18 mouse cellular contexts compared by ENCODE assay signal in the genomic region with DNA sequence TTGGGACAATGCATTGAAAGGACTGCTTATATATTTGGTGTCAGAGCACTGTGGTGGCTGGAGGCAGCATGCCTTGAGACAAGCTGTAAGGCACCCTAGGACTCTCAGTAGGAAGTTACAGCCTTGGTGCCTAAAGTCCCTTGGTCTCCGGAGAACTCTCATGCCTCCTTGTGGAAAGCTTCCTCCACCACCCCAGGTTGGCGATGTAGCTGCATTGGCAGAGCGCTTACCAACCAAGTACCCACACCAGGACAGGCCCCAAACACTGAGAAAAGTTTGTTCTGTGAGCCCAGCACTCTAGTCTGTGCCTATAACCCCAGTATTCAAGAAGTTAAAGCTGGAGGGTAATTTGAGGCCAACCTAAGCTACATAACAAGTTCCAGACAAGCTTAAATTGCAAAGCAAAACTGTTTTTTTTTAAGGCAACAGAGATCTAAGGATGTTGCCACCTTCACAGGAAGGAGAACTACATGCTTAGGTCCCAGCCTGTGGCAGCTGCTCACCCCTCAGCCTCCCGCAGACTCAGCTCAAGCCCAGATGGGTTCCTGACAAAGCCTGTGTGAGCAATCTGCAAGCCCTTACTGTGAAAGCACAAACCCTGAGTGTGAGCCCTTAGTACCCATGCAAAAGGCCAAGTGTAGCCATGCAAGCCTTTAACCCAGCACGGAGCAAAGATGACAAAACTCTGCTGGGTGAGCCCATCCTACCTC. TPM values are rescaled to one million over a fixed set of nuclear protein-coding genes. Genes with fewer than 3 reads are reported as not detected.
DNase-seq lines count a peak whose midpoint lies in the region; ATAC-seq and TF ChIP-seq lines count a peak whose summit lies in the region.
"Had no signal": no experiment of that assay in that cellular context is flagged by ENCODE, and none has a peak within 500 bp of the region (broad histone marks: within the 10 kb centered on the region; RNA-seq: fewer than 3 reads in every experiment).

No protein-coding gene starts in this region.

- H3K4me1 ChIP-seq in embryonic facial prominence, embryonic 13.5 days: peaks cover 10% of the 10 kb centered on the region
- no peaks in the 10 kb centered on the region for H3K4me1 ChIP-seq in embryonic facial prominence, embryonic 10.5 days
- peaks cover 16% of the 10 kb centered on the region for H3K4me1 ChIP-seq in limb, embryonic 12.5 days (replicated peaks)
- H3K4me1 ChIP-seq in limb, embryonic 10.5 days: peaks cover 23% of the 10 kb centered on the region
- H3K4me1 ChIP-seq in cortical plate, adult 2 months (ENCODE audit: control insufficient read depth, insufficient read depth, low read length): no peaks in the 10 kb centered on the region
- H3K4me1 ChIP-seq: hindbrain, embryonic 15.5 days; neural tube, embryonic 15.5 days; stomach, embryonic 15.5 days had no signal

- H3K27me3 ChIP-seq in embryonic facial prominence, embryonic 13.5 days: no peaks in the 10 kb centered on the region
- H3K27me3 ChIP-seq in embryonic facial prominence, embryonic 10.5 days (replicated peaks; ENCODE audit: low read depth, poor library complexity, severe bottlenecking): no peaks in the 10 kb centered on the region
- no peaks in the 10 kb centered on the region for H3K27me3 ChIP-seq in limb, embryonic 12.5 days
- H3K27me3 ChIP-seq in limb, embryonic 10.5 days (ENCODE audit: low read depth, poor library complexity, severe bottlenecking): no peaks in the 10 kb centered on the region
- H3K27me3 ChIP-seq: embryonic facial prominence, embryonic 12.5 days; hindbrain, embryonic 15.5 days; neural tube, embryonic 15.5 days; stomach, embryonic 15.5 days had no signal

- no peak for ATAC-seq in embryonic facial prominence, embryonic 13.5 days (ENCODE audit: insufficient number of reproducible peaks, insufficient read depth, low FRiP score, low TSS enrichment, low read depth)
- ATAC-seq in limb, embryonic 12.5 days (ENCODE audit: insufficient number of reproducible peaks, insufficient read depth, low FRiP score, low TSS enrichment, low read depth): no peak

- no peaks in the 10 kb centered on the region for H3K9me3 ChIP-seq in embryonic facial prominence, embryonic 13.5 days
- H3K9me3 ChIP-seq in embryonic facial prominence, embryonic 10.5 days: no peaks in the 10 kb centered on the region
- no peaks in the 10 kb centered on the region for H3K9me3 ChIP-seq in limb, embryonic 12.5 days
- H3K9me3 ChIP-seq in limb, embryonic 10.5 days (replicated peaks): no peaks in the 10 kb centered on the region
- H3K9me3 ChIP-seq: embryonic facial prominence, embryonic 12.5 days; hindbrain, embryonic 15.5 days; neural tube, embryonic 15.5 days; stomach, embryonic 15.5 days had no signal

- 0 out of 2 replicates have a peak overlapping the region, but pooled peaks have one; percentile 22 for H3K27ac ChIP-seq in embryonic facial prominence, embryonic 13.5 days
- H3K27ac ChIP-seq in embryonic facial prominence, embryonic 10.5 days (replicated peaks): no peak overlapping the region
- peak overlapping the region; percentile 53; the same call in 1 of the 2 replicates for H3K27ac ChIP-seq in limb, embryonic 12.5 days
- no peak overlapping the region for H3K27ac ChIP-seq in limb, embryonic 10.5 days
- no peak overlapping the region for H3K27ac ChIP-seq in cortical plate, adult 2 months (ENCODE audit: insufficient read depth, low read length)
- H3K27ac ChIP-seq: embryonic facial prominence, embryonic 12.5 days; hindbrain, embryonic 15.5 days; neural tube, embryonic 15.5 days; stomach, embryonic 15.5 days had no signal

- no peak for TF ChIP-seq POLR2A in cortical plate, adult 2 months (IDR thresholded peaks at IDR 0.05; ENCODE audit: extremely low read depth, insufficient read depth, low read length)

- WGBS in embryonic facial prominence, embryonic 13.5 days: 69% methylated on average over 5 of the region's 5 CpGs
- WGBS in embryonic facial prominence, embryonic 10.5 days: 84% methylated on average over 5 of the region's 5 CpGs
- WGBS in limb, embryonic 12.5 days: 73% methylated on average over 5 of the region's 5 CpGs
- WGBS in limb, embryonic 10.5 days: 89% methylated on average over 5 of the region's 5 CpGs

- H3K9ac ChIP-seq in embryonic facial prominence, embryonic 13.5 days: no peak overlapping the region
- H3K9ac ChIP-seq in limb, embryonic 12.5 days (replicated peaks): no peak overlapping the region
- H3K9ac ChIP-seq: embryonic facial prominence, embryonic 12.5 days; hindbrain, embryonic 15.5 days; neural tube, embryonic 15.5 days; stomach, embryonic 15.5 days had no signal

- no peak overlapping the region for H3K4me2 ChIP-seq in embryonic facial prominence, embryonic 13.5 days
- H3K4me2 ChIP-seq in limb, embryonic 12.5 days: no peak overlapping the region
- H3K4me2 ChIP-seq: embryonic facial prominence, embryonic 12.5 days; hindbrain, embryonic 15.5 days; neural tube, embryonic 15.5 days; stomach, embryonic 15.5 days had no signal

- DNase-seq in embryonic facial prominence, embryonic 10.5 days (ENCODE audit: low spot score): no peak
- no peak for DNase-seq in limb, embryonic 10.5 days (ENCODE audit: low spot score)
- DNase-seq in thymus, postnatal 14 days: peak; percentile 86
- DNase-seq in frontal cortex, postnatal 25 days (ENCODE audit: low spot score in 2 of 2): no peak
- DNase-seq in testis, postnatal 10 days (ENCODE audit: low spot score): no peak
- DNase-seq: cerebellum, adult 11 months; cerebellum, postnatal 25 days; heart, postnatal 10 days; kidney, adult 2 months; kidney, postnatal 4 days; spleen, adult 18-20 months had no signal

- peaks cover 23% of the 10 kb centered on the region for H3K36me3 ChIP-seq in embryonic facial prominence, embryonic 13.5 days
- peaks cover 59% of the 10 kb centered on the region for H3K36me3 ChIP-seq in embryonic facial prominence, embryonic 10.5 days (replicated peaks)
- H3K36me3 ChIP-seq in limb, embryonic 12.5 days: peaks cover 46% of the 10 kb centered on the region
- peaks cover 58% of the 10 kb centered on the region for H3K36me3 ChIP-seq in limb, embryonic 10.5 days
- H3K36me3 ChIP-seq: hindbrain, embryonic 15.5 days; stomach, embryonic 15.5 days had no signal

- H3K4me3 ChIP-seq in embryonic facial prominence, embryonic 13.5 days: no peak overlapping the region
- H3K4me3 ChIP-seq in embryonic facial prominence, embryonic 10.5 days: no peak overlapping the region
- no peak overlapping the region for H3K4me3 ChIP-seq in limb, embryonic 12.5 days (replicated peaks)
- H3K4me3 ChIP-seq in limb, embryonic 10.5 days: no peak overlapping the region
- H3K4me3 ChIP-seq in cortical plate, adult 2 months (ENCODE audit: insufficient read depth, low read length): no peak overlapping the region
- H3K4me3 ChIP-seq: embryonic facial prominence, embryonic 12.5 days; hindbrain, embryonic 15.5 days; neural tube, embryonic 15.5 days; stomach, embryonic 15.5 days had no signal

- TF ChIP-seq CTCF in cortical plate, adult 2 months (IDR thresholded peaks at IDR 0.05; ENCODE audit: extremely low read depth, insufficient read depth, low read length): 0 out of 2 replicates have a peak, but pooled peaks have one; percentile 9

RNA-seq across cellular contexts. Expression of gene Mad1l1, which starts 50.2 kb away (rescaled TPM):
- polyA plus RNA-seq in embryonic facial prominence, embryonic 13.5 days (2015; fragmentation: Nextera tagmentation; extraction: Ambion mirVana): 55.5 and 58.1 TPM in 2 replicates
- 63.5 and 63.9 TPM in 2 replicates for polyA plus RNA-seq in embryonic facial prominence, embryonic 10.5 days (2016; fragmentation: Nextera tagmentation; extraction: Ambion mirVana)
- 55.9 and 57.2 TPM in 2 replicates for polyA plus RNA-seq in limb, embryonic 12.5 days (2016; fragmentation: Nextera tagmentation; extraction: Ambion mirVana)
- polyA plus RNA-seq in limb, embryonic 10.5 days (2016; fragmentation: Nextera tagmentation; extraction: Ambion mirVana): 68.7 and 68.9 TPM in 2 replicates
- polyA plus RNA-seq in cortical plate, adult 2 months (2012; rRNA removed): 16.9 and 17.1 TPM in 2 replicates

RNA-seq across cellular contexts. Expression of gene Nudt1, which starts 50.3 kb away (rescaled TPM):
- 43.4 and 50.1 TPM in 2 replicates for polyA plus RNA-seq in embryonic facial prominence, embryonic 13.5 days (2015; fragmentation: Nextera tagmentation; extraction: Ambion mirVana)
- 52.8 and 55.9 TPM in 2 replicates for polyA plus RNA-seq in embryonic facial prominence, embryonic 10.5 days (2016; fragmentation: Nextera tagmentation; extraction: Ambion mirVana)
- polyA plus RNA-seq in limb, embryonic 12.5 days (2016; fragmentation: Nextera tagmentation; extraction: Ambion mirVana): 48.3 and 52.1 TPM in 2 replicates
- polyA plus RNA-seq in limb, embryonic 10.5 days (2016; fragmentation: Nextera tagmentation; extraction: Ambion mirVana): 66.8 and 71.8 TPM in 2 replicates
- 11.2 and 12.2 TPM in 2 replicates for polyA plus RNA-seq in cortical plate, adult 2 months (2012; rRNA removed)

Comparison
In these comparisons a context has a peak if more than half of its experiments do, and no peak if none do; other contexts are left out.
1. H3K27ac ChIP-seq: peak in embryonic facial prominence, embryonic 13.5 days (single experiment) and limb, embryonic 12.5 days (single experiment); none in embryonic facial prominence, embryonic 10.5 days (single experiment), limb, embryonic 10.5 days (single experiment) and cortical plate, adult 2 months (single experiment).